In the genomic region with DNA sequence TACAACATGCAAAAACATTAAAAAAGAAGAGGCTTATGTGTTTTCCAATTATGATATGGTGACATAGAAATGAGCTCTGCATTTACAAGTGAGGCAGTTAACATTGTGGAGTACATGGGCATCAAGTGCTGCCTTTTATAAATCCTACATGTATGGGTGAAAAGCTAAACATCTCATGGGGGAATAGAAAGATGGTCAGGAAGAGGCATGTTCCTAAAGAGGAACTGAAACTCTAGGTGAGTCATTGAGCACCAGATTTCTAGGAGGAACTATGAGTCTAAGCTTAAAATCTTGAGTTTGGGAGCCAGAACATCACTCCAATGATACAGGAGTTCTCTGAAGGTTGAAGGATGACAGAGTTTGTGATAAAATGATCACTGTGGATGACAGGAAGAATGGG, we compare ENCODE assay signal across 25 mouse cellular contexts.
DNase-seq lines count a peak whose midpoint lies in the region; ATAC-seq and TF ChIP-seq lines count a peak whose summit lies in the region.
"Had no signal": no experiment of that assay in that cellular context is flagged by ENCODE, and none has a peak within 500 bp of the region (broad histone marks: within the 10 kb centered on the region; RNA-seq: fewer than 3 reads in every experiment).

No protein-coding gene starts in this region.

- H3K9ac ChIP-seq in CH12.LX (ENCODE audit: insufficient read depth, low read depth): no peak overlapping the region
- no peak overlapping the region for H3K9ac ChIP-seq in MEL (ENCODE audit: control insufficient read depth, low read depth, low read length, poor library complexity, severe bottlenecking)

- in situ Hi-C loops in CH12.LX (cut with MboI; ENCODE audit: low pct_ligation_motif_present, low pct_unique_long_range_greater_than_20kb, low sequenced_read_pairs): no loop called here

- DNase-seq in 416B (ENCODE audit: low read depth) (peak; percentile 12), A20 (ENCODE audit: low read depth, low spot score) (peak; percentile 73), CH12.LX (ENCODE audit: extremely low read depth) (no peak), MEL (ENCODE audit: low read depth, low spot score) (peak; percentile 27)
- DNase-seq in cerebellum, postnatal 4 days (ENCODE audit: low spot score in 2 of 2): no peak
- no peak for DNase-seq in hindbrain, embryonic 10.5 days (ENCODE audit: low spot score)
- no peak for DNase-seq in testis, postnatal 14 days (ENCODE audit: low spot score)
- DNase-seq: adrenal gland, adult 2 months; adrenal gland, adult 8-10 months; adrenal gland, postnatal 10 days; adrenal gland, postnatal 14 days; adrenal gland, postnatal 25 days; adrenal gland, postnatal 36 days; B cell, adult 2 months; cerebellum, adult 11 months; cerebellum, adult 11-12 months; cerebellum, adult 18-20 months; cerebellum, adult 2 months; cerebellum, adult 8-10 months; cerebellum, adult 9-10 months had no signal

- no peaks in the 10 kb centered on the region for H3K27me3 ChIP-seq in CH12.LX (replicated peaks)
- no peaks in the 10 kb centered on the region for H3K27me3 ChIP-seq in MEL (ENCODE audit: control insufficient read depth in 1 of 2, insufficient read depth in 2 of 2, low read length in 2 of 2)
- no peaks in the 10 kb centered on the region for H3K27me3 ChIP-seq in hindbrain, embryonic 10.5 days (ENCODE audit: insufficient read depth, poor library complexity, severe bottlenecking)
- H3K27me3 ChIP-seq: Patski had no signal

- TF ChIP-seq RAD21 in CH12.LX (IDR thresholded peaks at IDR 0.05; ENCODE audit: low read depth, low read length) (no peak), MEL (IDR thresholded peaks at IDR 0.05; ENCODE audit: low read depth, low read length) (no peak)

- H3K4me1 ChIP-seq in CH12.LX (ENCODE audit: control insufficient read depth in 1 of 2, insufficient read depth in 2 of 2) (no peaks in the 10 kb centered on the region), MEL (ENCODE audit: control insufficient read depth in 1 of 2, insufficient read depth in 2 of 2, low read length in 2 of 2) (no peaks in the 10 kb centered on the region)
- H3K4me1 ChIP-seq in hindbrain, embryonic 10.5 days (replicated peaks): no peaks in the 10 kb centered on the region

- ATAC-seq in granulocyte monocyte progenitor cell, adult 5-6 weeks (replicated peaks; ENCODE audit: poor library complexity, severe bottlenecking): no peak
- ATAC-seq: activated CD4-positive, CD25-positive, alpha-beta regulatory T cell, adult 4 months; CD4-positive, CD25-positive, alpha-beta regulatory T cell, adult 4 months; Patski had no signal

- dilution Hi-C loops in CH12.LX (cut with MboI; ENCODE audit: extremely low pct_ligation_motif_present, extremely low pct_unique_long_range_greater_than_20kb, low sequenced_read_pairs): no loop called here

- H3K9me3 ChIP-seq in CH12.LX (replicated peaks; ENCODE audit: low read length) (peaks cover 11% of the 10 kb centered on the region), MEL (replicated peaks; ENCODE audit: insufficient read depth, low read length) (no peaks in the 10 kb centered on the region)
- H3K9me3 ChIP-seq in hindbrain, embryonic 10.5 days: no peaks in the 10 kb centered on the region

- TF ChIP-seq CTCF in CH12.LX (conservative IDR thresholded peaks at IDR 0.05 in 1 of 2, IDR thresholded peaks at IDR 0.05 in 1 of 2; ENCODE audit: low read depth in 2 of 2, low read length in 2 of 2) (no peak), MEL (IDR thresholded peaks at IDR 0.05 in 2 of 3, conservative IDR thresholded peaks at IDR 0.05 in 1 of 3; ENCODE audit: control insufficient read depth in 1 of 3, insufficient read depth in 1 of 3, low read depth in 2 of 3, low read length in 3 of 3, poor library complexity in 1 of 3, severe bottlenecking in 1 of 3) (no peak)

- H3K27ac ChIP-seq in CH12.LX (ENCODE audit: insufficient read depth, low read depth) (no peak overlapping the region), MEL (ENCODE audit: control insufficient read depth, low read depth, low read length) (no peak overlapping the region)
- H3K27ac ChIP-seq in hindbrain, embryonic 10.5 days: no peak overlapping the region

- H3K4me2 ChIP-seq in CH12.LX (ENCODE audit: insufficient read depth, low read depth, poor library complexity, severe bottlenecking): no peak overlapping the region

- H3K36me3 ChIP-seq in CH12.LX (replicated peaks in 1 of 2; ENCODE audit: control insufficient read depth in 1 of 2, insufficient read depth in 1 of 2, low read length in 1 of 2): no peaks in the 10 kb centered on the region
- no peaks in the 10 kb centered on the region for H3K36me3 ChIP-seq in MEL (ENCODE audit: control insufficient read depth in 1 of 2, insufficient read depth in 2 of 2, low read length in 2 of 2)
- H3K36me3 ChIP-seq in hindbrain, embryonic 10.5 days: no peaks in the 10 kb centered on the region
- H3K36me3 ChIP-seq: G1E had no signal

- TF ChIP-seq EP300 in CH12.LX (IDR thresholded peaks at IDR 0.05; ENCODE audit: low read length) (peak; percentile 51; the same call in 1 of the 2 replicates), MEL (IDR thresholded peaks at IDR 0.05; ENCODE audit: low read depth in 1 of 2, low read length in 2 of 2) (no peak)

- H3K4me3 ChIP-seq in CH12.LX (replicated peaks in 1 of 3; ENCODE audit: low read depth in 2 of 3, low read length in 2 of 3, poor library complexity in 1 of 3) (no peak overlapping the region), MEL (ENCODE audit: control insufficient read depth in 1 of 2, insufficient read depth in 1 of 2, low read depth in 2 of 2, low read length in 2 of 2) (no peak overlapping the region)
- no peak overlapping the region for H3K4me3 ChIP-seq in hindbrain, embryonic 10.5 days

- H3K79me2 ChIP-seq in CH12.LX (replicated peaks; ENCODE audit: control insufficient read depth, extremely low read depth, insufficient read depth, poor library complexity, severe bottlenecking) (no peaks in the 10 kb centered on the region), MEL (ENCODE audit: control insufficient read depth, insufficient read depth, low read length, poor library complexity) (no peaks in the 10 kb centered on the region)

- TF ChIP-seq POLR2A in CH12.LX (IDR thresholded peaks at IDR 0.05; ENCODE audit: low read depth, low read length) (no peak), MEL (IDR thresholded peaks at IDR 0.05; ENCODE audit: control insufficient read depth in 1 of 2, insufficient read depth in 1 of 2, low read depth in 1 of 2, low read length in 2 of 2, poor library complexity in 1 of 2) (no peak)

TF ChIP-seq in CH12.LX, 34 proteins besides CTCF, POLR2A, EP300 and RAD21:
- TF ChIP-seq JUN (IDR thresholded peaks at IDR 0.05; ENCODE audit: insufficient read depth, low read depth, low read length) (peak; percentile 44; the same call in 1 of the 2 replicates), IRF4 (IDR thresholded peaks at IDR 0.05; ENCODE audit: low read depth, low read length) (peak; percentile 52), ELF1 (IDR thresholded peaks at IDR 0.05; ENCODE audit: low read depth, low read length) (no peak), BHLHE40 (IDR thresholded peaks at IDR 0.05; ENCODE audit: low read depth, low read length) (no peak)

TF ChIP-seq in MEL, 35 proteins besides CTCF, POLR2A, EP300 and RAD21:
- TF ChIP-seq MAZ (IDR thresholded peaks at IDR 0.05; ENCODE audit: low read depth, low read length) (no peak), KAT2A (conservative IDR thresholded peaks at IDR 0.05; ENCODE audit: low read depth, low read length) (no peak), CHD2 (IDR thresholded peaks at IDR 0.05; ENCODE audit: low read length) (no peak), ETS1 (IDR thresholded peaks at IDR 0.05; ENCODE audit: low read depth, low read length) (no peak), MYB (IDR thresholded peaks at IDR 0.05; ENCODE audit: low read depth, low read length) (no peak), ZKSCAN1 (IDR thresholded peaks at IDR 0.05; ENCODE audit: low read depth, low read length) (no peak), GABPA (IDR thresholded peaks at IDR 0.05; ENCODE audit: low read depth, low read length) (no peak)

Comparison
In these comparisons a context has a peak if more than half of its experiments do, and no peak if none do; other contexts are left out.
1. DNase-seq: peak in 416B (single experiment), A20 (single experiment) and MEL (single experiment); none in CH12.LX (single experiment), cerebellum, postnatal 4 days (0 of 2), hindbrain, embryonic 10.5 days (single experiment) and testis, postnatal 14 days (single experiment).